Mouse (Mus musculus): ENCODE measurements around the gene Suz12.
"Not testable (repeated sequence)": the region's sequence is repeated elsewhere in the genome, so short reads cannot be mapped to it uniquely, and the experiment has no call there.

Gene Suz12

GRCm38 (mm10) chr11:79992592-79993355 lies at the start of gene Suz12:
Gene Suz12, plus strand, starts transcription at chr11:79993106.
- DNase-seq (ENCODE audit: low spot score), result peak; percentile 93

GRCm38 (mm10) chr11:79943136-79943535 lies 49.8 kb upstream of the Suz12 start:
- no peak for DNase-seq (ENCODE audit: low spot score)

GRCm38 (mm10) chr11:79943601-79944000 lies 49.3 kb upstream of the Suz12 start:
- no peak for DNase-seq (ENCODE audit: low spot score)

- no peak for DNase-seq (ENCODE audit: low spot score)
Measured at GRCm38 (mm10) chr11:79947265-79947664, 45.6 kb upstream of the Suz12 start.

GRCm38 (mm10) chr11:79961346-79962124 lies 31.4 kb upstream of the Suz12 start:
- no peak for DNase-seq (ENCODE audit: low spot score)

- peak; percentile 98 for DNase-seq (ENCODE audit: low spot score)
Measured at GRCm38 (mm10) chr11:79962125-79962876, 30.6 kb upstream of the Suz12 start, which contains the start of gene Utp6. Gene Utp6, minus strand, starts transcription at chr11:79962390.

GRCm38 (mm10) chr11:79962877-79963183 lies 30.1 kb upstream of the Suz12 start:
- no peak for DNase-seq (ENCODE audit: low spot score)

GRCm38 (mm10) chr11:79963212-79963974 lies 29.5 kb upstream of the Suz12 start:
- no peak for DNase-seq (ENCODE audit: low spot score)

GRCm38 (mm10) chr11:79965896-79966295 lies 27.0 kb upstream of the Suz12 start:
- peak; percentile 35 for DNase-seq (ENCODE audit: low spot score)

GRCm38 (mm10) chr11:79967752-79968151 lies 25.2 kb upstream of the Suz12 start:
- DNase-seq (ENCODE audit: low spot score), result no peak

GRCm38 (mm10) chr11:79973133-79973532 lies 19.8 kb upstream of the Suz12 start:
- no peak for DNase-seq (ENCODE audit: low spot score)

GRCm38 (mm10) chr11:79973626-79974476 lies 19.1 kb upstream of the Suz12 start:
- DNase-seq (ENCODE audit: low spot score), result no peak

GRCm38 (mm10) chr11:79975377-79975776 lies 17.5 kb upstream of the Suz12 start:
- DNase-seq (ENCODE audit: low spot score), result no peak

GRCm38 (mm10) chr11:79976222-79976621 lies 16.7 kb upstream of the Suz12 start:
- DNase-seq (ENCODE audit: low spot score), result no peak

- DNase-seq (ENCODE audit: low spot score), result not testable (repeated sequence)
Measured at GRCm38 (mm10) chr11:79976645-79977044, 16.3 kb upstream of the Suz12 start.

GRCm38 (mm10) chr11:79977061-79977460 lies 15.8 kb upstream of the Suz12 start:
- DNase-seq (ENCODE audit: low spot score), result not testable (repeated sequence)

- not testable (repeated sequence) for DNase-seq (ENCODE audit: low spot score)
Measured at GRCm38 (mm10) chr11:79977747-79978146, 15.2 kb upstream of the Suz12 start.

GRCm38 (mm10) chr11:79986886-79987285 lies 6.0 kb upstream of the Suz12 start:
- DNase-seq (ENCODE audit: low spot score), result no peak

GRCm38 (mm10) chr11:79987896-79988295 lies 5.0 kb upstream of the Suz12 start:
- DNase-seq (ENCODE audit: low spot score), result no peak

- no peak for DNase-seq (ENCODE audit: low spot score)
Measured at GRCm38 (mm10) chr11:79990120-79990519, 2.8 kb upstream of the Suz12 start.

- DNase-seq (ENCODE audit: low spot score), result no peak
Measured at GRCm38 (mm10) chr11:79991600-79991999, 1.3 kb upstream of the Suz12 start.

Data from layer of hippocampus, adult 11-12 months (tissue).